Mouse (Mus musculus) liver, adult 2 months (tissue): Measurements from ENCODE around the gene Zcchc4. TPM values are rescaled to one million over a fixed set of nuclear protein-coding genes. Genes with fewer than 3 reads are reported as not detected.

ENCODE experiments used
- DNase-seq: peaks from one replicate; pipeline ENCODE4 v3.0.0-alpha.2; 2011; ENCODE audit warnings: low read depth, low spot score; ENCODE audit errors: extremely low read depth
- H3K27ac ChIP-seq: fragments of 200-500 bp; replicated peaks from 2 replicates; pipeline ENCODE4 v1.5.1; 2012; ENCODE audit warnings: low read depth, mild to moderate bottlenecking, control low read depth, inconsistent platforms, low read length; ENCODE audit not compliant: insufficient read depth
- H3K27me3 ChIP-seq: fragments of 200-500 bp; 2 replicates; pipeline ENCODE4 v1.6.1; 2012; ENCODE audit warnings: mild to moderate bottlenecking, moderate library complexity, low read length, inconsistent platforms; ENCODE audit not compliant: control insufficient read depth, insufficient read depth
- H3K36me3 ChIP-seq: fragments of 200-500 bp; 2 replicates; pipeline ENCODE4 v1.6.1; 2012; ENCODE audit warnings: low read length, inconsistent platforms; ENCODE audit not compliant: control insufficient read depth, insufficient read depth
- H3K4me1 ChIP-seq: fragments of 200-500 bp; 2 replicates; pipeline ENCODE4 v1.6.1; 2011; ENCODE audit warnings: low read length; ENCODE audit not compliant: control insufficient read depth, insufficient read depth
- H3K4me3 ChIP-seq: fragments of 200-500 bp; 2 replicates; pipeline ENCODE4 v1.5.1; 2011; ENCODE audit warnings: low read depth, mild to moderate bottlenecking, control low read depth, low read length, moderate library complexity; ENCODE audit not compliant: insufficient read depth
- H3K79me2 ChIP-seq: fragments of 200-500 bp; 2 replicates; pipeline ENCODE4 v1.6.1; 2012; ENCODE audit warnings: inconsistent platforms, mild to moderate bottlenecking, low read length, moderate library complexity; ENCODE audit not compliant: control insufficient read depth, insufficient read depth
- H3K9ac ChIP-seq: fragments of 200-500 bp; 2 replicates; pipeline ENCODE4 v1.6.1; 2012; ENCODE audit warnings: low read depth, mild to moderate bottlenecking, control low read depth, inconsistent platforms, low read length
- CTCF ChIP-seq: fragments of 200-500 bp; IDR thresholded peaks from 2 replicates; pipeline ENCODE4 v1.5.1; 2011; ENCODE audit warnings: low read depth, low read length, control low read depth
- POLR2A ChIP-seq: fragments of 200-500 bp; IDR thresholded peaks from 2 replicates; pipeline ENCODE4 v1.6.1; 2011; ENCODE audit warnings: low read length, control low read depth; ENCODE audit not compliant: insufficient read depth; ENCODE audit errors: extremely low read depth
- WGBS: fragments of 180-500 bp; shearing (Covaris S2); methylation state at CpG from one replicate; pipeline ENCODE4 v1.1.7; 2018; 5-methylcytosine and 5-hydroxymethylcytosine counted together
- polyA plus RNA-seq: library from polyadenylated mRNA; depleted of rRNA; stranded (reverse); fragments of >200 nt; gene quantifications from 2 replicates; pipeline ENCODE4 v1.2.3, GENCODE M21; 2012
- total RNA-seq: library from RNA; depleted of rRNA; stranded (reverse); fragments of >200 nt; gene quantifications from 2 replicates; pipeline ENCODE4 v1.2.3, GENCODE M21; 2014

The Zcchc4 gene
- total and polyA plus RNA-seq, 2 experiments: 2.5 to 5.8 TPM

- Histone ChIP-seq H3K79me2 (no peaks in the 10 kb centered on the region), H3K27ac (no peak overlapping the region), H3K4me3 (no peak overlapping the region), H3K27me3 (no peaks in the 10 kb centered on the region), H3K9ac (no peak overlapping the region), H3K36me3 (peaks cover 16% of the 10 kb centered on the region; the same call in 1 of the 2 replicates), H3K4me1 (no peaks in the 10 kb centered on the region)
- no peak for DNase-seq
- no peak for TF ChIP-seq CTCF
- no peak for TF ChIP-seq POLR2A
- WGBS: 94% methylated on average over 12 of the region's 12 CpGs
These were observed 24.2 kb downstream of the Zcchc4 start for GRCm38 (mm10) chr5:52799274-52799985.

DNA sequence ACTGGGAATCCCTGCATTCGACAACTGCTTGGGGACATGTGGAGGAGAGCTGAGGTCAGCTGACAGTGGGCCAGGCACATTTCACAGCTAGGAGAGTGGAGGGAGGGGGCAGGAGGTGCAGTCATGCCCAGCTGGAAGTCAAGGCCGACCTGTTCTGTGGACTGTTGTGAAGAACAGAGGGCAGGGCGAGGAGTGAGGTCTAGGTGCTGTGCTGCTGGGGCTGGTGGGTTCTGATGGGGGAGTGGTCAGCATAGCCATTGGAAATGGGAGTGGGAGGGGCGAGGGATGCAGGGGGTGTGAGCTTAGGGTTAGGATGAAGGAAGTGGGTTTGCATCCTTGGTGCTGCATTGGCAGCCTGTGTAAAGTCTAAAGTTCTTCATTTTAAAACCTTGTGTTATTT, 30.6 kb downstream of the Zcchc4 start:
- Histone ChIP-seq H3K9ac (no peak overlapping the region), H3K79me2 (no peaks in the 10 kb centered on the region), H3K27me3 (no peaks in the 10 kb centered on the region), H3K36me3 (peaks cover 20% of the 10 kb centered on the region), H3K27ac (no peak overlapping the region), H3K4me3 (no peak overlapping the region), H3K4me1 (no peaks in the 10 kb centered on the region)
- no peak for TF ChIP-seq CTCF
- no peak for TF ChIP-seq POLR2A
- DNase-seq: no peak
- 85% methylated on average over 4 of the region's 4 CpGs for WGBS

DNA sequence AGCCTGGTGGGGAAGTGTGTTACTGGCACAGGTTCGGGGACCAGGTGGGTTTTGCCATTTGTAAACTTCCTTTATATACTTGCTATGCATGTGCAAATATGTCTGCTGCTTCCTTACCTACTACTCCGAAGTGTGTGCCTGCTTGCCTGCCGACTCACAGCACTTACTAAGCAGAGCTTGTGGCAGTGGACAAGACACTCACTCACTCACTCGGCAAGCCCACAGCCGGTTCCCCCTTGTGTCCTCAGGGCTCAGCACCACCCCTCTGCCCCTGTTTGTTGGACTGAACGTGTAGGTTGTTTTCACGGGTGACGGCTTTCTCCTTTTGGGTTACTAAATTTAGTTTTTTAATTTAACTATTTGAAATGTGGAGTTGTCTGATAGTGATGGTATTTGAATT, 31.1 kb downstream of the Zcchc4 start:
- TF ChIP-seq POLR2A: no peak
- no peak for TF ChIP-seq CTCF
- Histone ChIP-seq H3K36me3 (peaks cover 20% of the 10 kb centered on the region), H3K27me3 (no peaks in the 10 kb centered on the region), H3K4me3 (no peak overlapping the region), H3K79me2 (no peaks in the 10 kb centered on the region), H3K4me1 (no peaks in the 10 kb centered on the region), H3K9ac (no peak overlapping the region), H3K27ac (no peak overlapping the region)
- DNase-seq: no peak
- WGBS: 88% methylated on average over 8 of the region's 8 CpGs

DNA sequence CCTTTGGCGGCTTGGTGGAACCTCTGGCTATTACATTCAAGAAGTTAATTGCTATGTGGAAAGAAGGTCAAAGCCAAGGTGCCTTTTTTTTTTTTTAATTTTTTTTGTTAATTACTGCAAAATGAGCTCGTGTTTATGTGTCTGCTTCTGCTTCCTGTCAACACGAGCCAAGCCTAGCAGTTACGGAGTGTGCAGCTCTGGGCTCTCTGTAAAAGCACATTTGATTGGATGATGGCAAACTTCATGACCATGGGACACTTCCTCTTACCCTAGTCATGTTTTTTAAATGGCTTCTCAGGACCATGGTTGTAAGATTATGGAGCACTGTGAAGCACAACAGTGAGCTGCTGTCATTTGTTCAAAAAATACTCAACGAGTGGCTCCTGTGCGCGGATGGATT, 31.8 kb downstream of the Zcchc4 start:
- H3K9ac ChIP-seq: no peak overlapping the region
- H3K79me2 ChIP-seq: no peaks in the 10 kb centered on the region
- no peak for TF ChIP-seq CTCF
- no peak for TF ChIP-seq POLR2A
- peaks cover 20% of the 10 kb centered on the region for H3K36me3 ChIP-seq
- no peak overlapping the region for H3K27ac ChIP-seq
- H3K4me3 ChIP-seq: no peak overlapping the region
- no peaks in the 10 kb centered on the region for H3K27me3 ChIP-seq
- no peaks in the 10 kb centered on the region for H3K4me1 ChIP-seq
- no peak for DNase-seq
- 86% methylated on average over 7 of the region's 7 CpGs for WGBS

GRCm38 (mm10) chr5:52810446-52810845, 35.2 kb downstream of the Zcchc4 start:
- no peaks in the 10 kb centered on the region for H3K27me3 ChIP-seq

GRCm38 (mm10) chr5:52811056-52811455, 35.8 kb downstream of the Zcchc4 start:
- no peak overlapping the region for H3K9ac ChIP-seq
- H3K36me3 ChIP-seq: peaks cover 25% of the 10 kb centered on the region
- TF ChIP-seq CTCF: no peak
- TF ChIP-seq POLR2A: no peak
- H3K27ac ChIP-seq: no peak overlapping the region
- no peaks in the 10 kb centered on the region for H3K79me2 ChIP-seq
- no peak overlapping the region for H3K4me3 ChIP-seq
- 95% methylated on average over 14 of the region's 14 CpGs for WGBS
- H3K4me1 ChIP-seq: no peaks in the 10 kb centered on the region
- no peak for DNase-seq
- H3K27me3 ChIP-seq: no peaks in the 10 kb centered on the region

More at GRCm38 (mm10) chr5:52810446-52810845, 35.2 kb downstream of the Zcchc4 start:
- DNase-seq: no peak
- no peak overlapping the region for H3K9ac ChIP-seq
- H3K36me3 ChIP-seq: peaks cover 19% of the 10 kb centered on the region
- no peak overlapping the region for H3K4me3 ChIP-seq
- no peaks in the 10 kb centered on the region for H3K79me2 ChIP-seq
- no peaks in the 10 kb centered on the region for H3K4me1 ChIP-seq
- TF ChIP-seq POLR2A (no peak), CTCF (no peak)
- no peak overlapping the region for H3K27ac ChIP-seq
- 96% methylated on average over 6 of the region's 6 CpGs for WGBS
